Mouse (Mus musculus): ENCODE data around the gene Tnr. TPM values are rescaled to one million over a fixed set of nuclear protein-coding genes. Genes with fewer than 3 reads are reported as not detected.

Gene Tnr
- polyA plus RNA-seq, 1 experiment from 2014 or later, result 0.63 TPM

DNA sequence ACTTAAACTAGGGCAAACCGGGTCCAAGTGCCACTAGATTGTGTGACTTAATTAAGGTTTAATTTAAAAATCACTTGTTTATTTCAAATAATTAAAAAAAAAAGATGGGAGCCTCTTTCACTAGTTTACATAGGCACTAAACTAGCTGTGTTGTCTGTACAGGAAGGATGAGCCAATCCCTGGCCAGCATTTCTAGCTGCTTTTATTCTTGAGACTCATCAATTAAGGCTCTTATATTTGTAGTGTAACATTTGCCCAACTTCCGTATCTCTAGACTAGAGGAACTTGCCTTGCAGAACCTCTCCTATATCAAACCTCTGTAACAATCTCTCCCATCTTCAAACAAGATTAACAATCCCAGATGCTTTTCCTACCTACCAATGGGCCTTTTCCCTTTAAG, 47.3 kb downstream of the Tnr start:
- Histone ChIP-seq H3K4me3 (ENCODE audit: low read depth, low read length) (no peak overlapping the region), H3K27ac (replicated peaks; ENCODE audit: low read depth, low read length) (no peak overlapping the region), H3K4me2 (ENCODE audit: low read depth, low read length) (no peak overlapping the region), H3K4me1 (ENCODE audit: control insufficient read depth, insufficient read depth, low read length) (no peaks in the 10 kb centered on the region), H3K9me3 (replicated peaks; ENCODE audit: control insufficient read depth, low read length) (no peaks in the 10 kb centered on the region), H3K9ac (replicated peaks; ENCODE audit: low read length) (no peak overlapping the region), H3K36me3 (replicated peaks; ENCODE audit: control insufficient read depth, insufficient read depth, low read depth, low read length) (no peaks in the 10 kb centered on the region), H3K27me3 (ENCODE audit: control insufficient read depth, insufficient read depth, low read length) (no peaks in the 10 kb centered on the region)
- DNase-seq (ENCODE audit: low spot score) (no peak), ATAC-seq (replicated peaks; ENCODE audit: insufficient number of reproducible peaks, low FRiP score, low TSS enrichment, low read depth) (no peak)
- WGBS, result 80% methylated on average over 2 of the region's 2 CpGs

- H3K4me3 ChIP-seq (ENCODE audit: low read depth, low read length), result no peak overlapping the region
- no peaks in the 10 kb centered on the region for H3K9me3 ChIP-seq (replicated peaks; ENCODE audit: control insufficient read depth, low read length)
- H3K9ac ChIP-seq (replicated peaks; ENCODE audit: low read length), result no peak overlapping the region
- H3K4me1 ChIP-seq (ENCODE audit: control insufficient read depth, insufficient read depth, low read length), result no peaks in the 10 kb centered on the region
- no peaks in the 10 kb centered on the region for H3K36me3 ChIP-seq (replicated peaks; ENCODE audit: control insufficient read depth, insufficient read depth, low read depth, low read length)
- no peak overlapping the region for H3K27ac ChIP-seq (replicated peaks; ENCODE audit: low read depth, low read length)
- DNase-seq (ENCODE audit: low spot score) (no peak), ATAC-seq (replicated peaks; ENCODE audit: insufficient number of reproducible peaks, low FRiP score, low TSS enrichment, low read depth) (no peak)
- H3K27me3 ChIP-seq (ENCODE audit: control insufficient read depth, insufficient read depth, low read length), result no peaks in the 10 kb centered on the region
- H3K4me2 ChIP-seq (ENCODE audit: low read depth, low read length), result no peak overlapping the region
- 89% methylated on average over 3 of the region's 3 CpGs for WGBS
These were observed 48.4 kb downstream of the Tnr start for GRCm38 (mm10) chr1:159571951-159572350.

GRCm38 (mm10) chr1:159573116-159573515, 49.5 kb downstream of the Tnr start:
- H3K4me2 ChIP-seq (ENCODE audit: low read depth, low read length), result no peak overlapping the region
- no peaks in the 10 kb centered on the region for H3K36me3 ChIP-seq (replicated peaks; ENCODE audit: control insufficient read depth, insufficient read depth, low read depth, low read length)
- ATAC-seq (replicated peaks; ENCODE audit: insufficient number of reproducible peaks, low FRiP score, low TSS enrichment, low read depth), result no peak
- no peaks in the 10 kb centered on the region for H3K9me3 ChIP-seq (replicated peaks; ENCODE audit: control insufficient read depth, low read length)
- no peak overlapping the region for H3K27ac ChIP-seq (replicated peaks; ENCODE audit: low read depth, low read length)
- H3K27me3 ChIP-seq (ENCODE audit: control insufficient read depth, insufficient read depth, low read length), result no peaks in the 10 kb centered on the region
- no peaks in the 10 kb centered on the region for H3K4me1 ChIP-seq (ENCODE audit: control insufficient read depth, insufficient read depth, low read length)
- no peak overlapping the region for H3K4me3 ChIP-seq (ENCODE audit: low read depth, low read length)
- 82% methylated on average over 2 of the region's 2 CpGs for WGBS
- DNase-seq (ENCODE audit: low spot score), result no peak
- H3K9ac ChIP-seq (replicated peaks; ENCODE audit: low read length), result no peak overlapping the region

- DNase-seq (ENCODE audit: low spot score), result no peak
- H3K4me1 ChIP-seq (ENCODE audit: control insufficient read depth, insufficient read depth, low read length), result no peaks in the 10 kb centered on the region
- no peaks in the 10 kb centered on the region for H3K27me3 ChIP-seq (ENCODE audit: control insufficient read depth, insufficient read depth, low read length)
- H3K4me3 ChIP-seq (ENCODE audit: low read depth, low read length), result no peak overlapping the region
- ATAC-seq (replicated peaks; ENCODE audit: insufficient number of reproducible peaks, low FRiP score, low TSS enrichment, low read depth), result no peak
- H3K9me3 ChIP-seq (replicated peaks; ENCODE audit: control insufficient read depth, low read length), result no peaks in the 10 kb centered on the region
- H3K27ac ChIP-seq (replicated peaks; ENCODE audit: low read depth, low read length), result no peak overlapping the region
- no peak overlapping the region for H3K4me2 ChIP-seq (ENCODE audit: low read depth, low read length)
- H3K36me3 ChIP-seq (replicated peaks; ENCODE audit: control insufficient read depth, insufficient read depth, low read depth, low read length), result no peaks in the 10 kb centered on the region
- H3K9ac ChIP-seq (replicated peaks; ENCODE audit: low read length), result no peak overlapping the region
- WGBS, result 85% methylated on average over 5 of the region's 5 CpGs
These were observed 51.1 kb downstream of the Tnr start for GRCm38 (mm10) chr1:159574661-159575060.

GRCm38 (mm10) chr1:159576246-159576645, 52.7 kb downstream of the Tnr start:
- no peak for ATAC-seq (replicated peaks; ENCODE audit: insufficient number of reproducible peaks, low FRiP score, low TSS enrichment, low read depth)
- no peak for DNase-seq (ENCODE audit: low spot score)
- H3K4me3 ChIP-seq (ENCODE audit: low read depth, low read length), result no peak overlapping the region
- no peaks in the 10 kb centered on the region for H3K36me3 ChIP-seq (replicated peaks; ENCODE audit: control insufficient read depth, insufficient read depth, low read depth, low read length)
- H3K4me2 ChIP-seq (ENCODE audit: low read depth, low read length), result no peak overlapping the region
- WGBS, result 71% methylated on average over 2 of the region's 2 CpGs
- H3K4me1 ChIP-seq (ENCODE audit: control insufficient read depth, insufficient read depth, low read length), result no peaks in the 10 kb centered on the region
- H3K27ac ChIP-seq (replicated peaks; ENCODE audit: low read depth, low read length), result no peak overlapping the region
- no peaks in the 10 kb centered on the region for H3K27me3 ChIP-seq (ENCODE audit: control insufficient read depth, insufficient read depth, low read length)
- H3K9ac ChIP-seq (replicated peaks; ENCODE audit: low read length), result no peak overlapping the region
- H3K9me3 ChIP-seq (replicated peaks; ENCODE audit: control insufficient read depth, low read length), result no peaks in the 10 kb centered on the region

- H3K4me1 ChIP-seq (ENCODE audit: control insufficient read depth, insufficient read depth, low read length), result no peaks in the 10 kb centered on the region
- 37% methylated on average over 3 of the region's 3 CpGs for WGBS
- no peak overlapping the region for H3K4me2 ChIP-seq (ENCODE audit: low read depth, low read length)
- no peak overlapping the region for H3K4me3 ChIP-seq (ENCODE audit: low read depth, low read length)
- H3K27ac ChIP-seq (replicated peaks; ENCODE audit: low read depth, low read length), result no peak overlapping the region
- ATAC-seq (replicated peaks; ENCODE audit: insufficient number of reproducible peaks, low FRiP score, low TSS enrichment, low read depth) (no peak), DNase-seq (ENCODE audit: low spot score) (no peak)
- no peaks in the 10 kb centered on the region for H3K36me3 ChIP-seq (replicated peaks; ENCODE audit: control insufficient read depth, insufficient read depth, low read depth, low read length)
- no peaks in the 10 kb centered on the region for H3K9me3 ChIP-seq (replicated peaks; ENCODE audit: control insufficient read depth, low read length)
- no peak overlapping the region for H3K9ac ChIP-seq (replicated peaks; ENCODE audit: low read length)
- H3K27me3 ChIP-seq (ENCODE audit: control insufficient read depth, insufficient read depth, low read length), result no peaks in the 10 kb centered on the region
These were observed 54.8 kb downstream of the Tnr start for GRCm38 (mm10) chr1:159578391-159578790.

DNA sequence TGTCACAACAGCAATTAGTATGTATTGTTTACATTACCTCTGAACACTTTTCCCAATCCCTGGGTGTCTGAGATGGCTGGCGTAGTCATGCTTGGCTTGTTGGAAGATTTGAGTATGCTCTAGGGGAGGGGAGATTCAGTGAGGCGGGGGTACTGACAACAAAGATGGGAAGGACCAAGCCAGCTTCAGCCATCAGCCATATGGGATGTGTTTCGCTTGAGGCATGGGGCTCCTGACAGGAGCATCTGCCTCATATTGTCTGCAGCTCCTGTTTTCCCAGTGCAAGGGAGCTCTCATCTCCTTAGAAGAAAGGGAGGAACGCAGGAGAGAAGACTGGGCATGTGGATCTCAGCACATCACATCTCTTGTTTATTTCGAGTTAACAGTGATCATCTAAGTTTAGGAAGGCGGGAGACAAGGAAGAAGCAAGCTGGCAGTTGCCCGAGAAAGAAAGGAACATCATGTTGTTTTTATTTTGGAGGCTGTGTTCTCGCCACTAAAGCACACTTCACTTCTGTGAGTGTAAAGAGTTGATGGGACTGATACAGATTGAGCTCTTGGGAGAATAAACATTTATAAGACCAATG, 56.9 kb downstream of the Tnr start:
- H3K27me3 ChIP-seq (ENCODE audit: control insufficient read depth, insufficient read depth, low read length), result no peaks in the 10 kb centered on the region
- H3K4me1 ChIP-seq (ENCODE audit: control insufficient read depth, insufficient read depth, low read length), result no peaks in the 10 kb centered on the region
- no peak overlapping the region for H3K4me2 ChIP-seq (ENCODE audit: low read depth, low read length)
- H3K4me3 ChIP-seq (ENCODE audit: low read depth, low read length), result no peak overlapping the region
- DNase-seq (ENCODE audit: low spot score), result no peak
- no peak overlapping the region for H3K27ac ChIP-seq (replicated peaks; ENCODE audit: low read depth, low read length)
- no peaks in the 10 kb centered on the region for H3K36me3 ChIP-seq (replicated peaks; ENCODE audit: control insufficient read depth, insufficient read depth, low read depth, low read length)
- WGBS, result 80% methylated on average over 8 of the region's 8 CpGs
- H3K9ac ChIP-seq (replicated peaks; ENCODE audit: low read length), result no peak overlapping the region
- no peak for ATAC-seq (replicated peaks; ENCODE audit: insufficient number of reproducible peaks, low FRiP score, low TSS enrichment, low read depth)
- H3K9me3 ChIP-seq (replicated peaks; ENCODE audit: control insufficient read depth, low read length), result no peaks in the 10 kb centered on the region

DNA sequence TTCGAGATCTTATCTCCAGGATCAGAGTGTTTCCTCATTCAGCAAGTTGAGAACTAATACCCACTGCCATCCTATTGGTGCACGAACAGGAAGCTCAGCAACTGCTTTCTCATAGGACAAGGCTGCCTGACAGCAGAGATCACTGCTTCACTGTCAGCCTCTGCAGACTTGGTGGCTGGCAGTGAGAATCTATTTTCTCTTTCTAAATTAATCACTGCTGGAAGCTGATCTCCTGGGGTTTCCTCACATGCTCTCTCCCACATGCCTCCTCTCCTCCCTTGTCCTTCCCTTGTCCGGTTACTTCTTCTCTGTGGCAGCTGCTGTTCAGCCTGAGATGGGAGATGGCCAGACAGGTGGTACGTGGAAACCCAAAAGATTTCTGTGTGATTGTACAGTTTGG, 60.3 kb downstream of the Tnr start:
- 64% methylated on average over 4 of the region's 4 CpGs for WGBS
- Histone ChIP-seq H3K27me3 (ENCODE audit: control insufficient read depth, insufficient read depth, low read length) (no peaks in the 10 kb centered on the region), H3K36me3 (replicated peaks; ENCODE audit: control insufficient read depth, insufficient read depth, low read depth, low read length) (no peaks in the 10 kb centered on the region), H3K9ac (replicated peaks; ENCODE audit: low read length) (no peak overlapping the region), H3K27ac (replicated peaks; ENCODE audit: low read depth, low read length) (no peak overlapping the region), H3K4me3 (ENCODE audit: low read depth, low read length) (no peak overlapping the region), H3K9me3 (replicated peaks; ENCODE audit: control insufficient read depth, low read length) (no peaks in the 10 kb centered on the region), H3K4me1 (ENCODE audit: control insufficient read depth, insufficient read depth, low read length) (no peaks in the 10 kb centered on the region), H3K4me2 (ENCODE audit: low read depth, low read length) (no peak overlapping the region)
- no peak for ATAC-seq (replicated peaks; ENCODE audit: insufficient number of reproducible peaks, low FRiP score, low TSS enrichment, low read depth)
- no peak for DNase-seq (ENCODE audit: low spot score)

Data from embryonic facial prominence, embryonic 11.5 days (tissue).